ENCODE assay signal across 12 mouse cellular contexts in genomic region chr2:170864043-170864442, GRCm38 (mm10).
A peak's percentile ranks its signal among the peaks of the same experiment; 100 is the strongest.
DNase-seq lines count a peak whose midpoint lies in the region; ATAC-seq and TF ChIP-seq lines count a peak whose summit lies in the region.
"Had no signal": no experiment of that assay in that cellular context is flagged by ENCODE, and none has a peak within 500 bp of the region (broad histone marks: within the 10 kb centered on the region; RNA-seq: fewer than 3 reads in every experiment).

No protein-coding gene starts in this region.

- no peaks in the 10 kb centered on the region for H3K4me1 ChIP-seq in cerebellum, adult 2 months (ENCODE audit: control insufficient read depth, insufficient read depth, low read length)
- no peaks in the 10 kb centered on the region for H3K4me1 ChIP-seq in kidney, postnatal 0 days (replicated peaks; ENCODE audit: insufficient read depth, low read length)
- H3K4me1 ChIP-seq in midbrain, postnatal 0 days (ENCODE audit: insufficient read depth, low read length): no peaks in the 10 kb centered on the region
- H3K4me1 ChIP-seq in midbrain, embryonic 16.5 days (ENCODE audit: control insufficient read depth, insufficient read depth, low read length): no peaks in the 10 kb centered on the region

- no peak overlapping the region for H3K27ac ChIP-seq in cerebellum, adult 2 months (ENCODE audit: insufficient read depth, low read length)
- H3K27ac ChIP-seq in kidney, postnatal 0 days: no peak overlapping the region
- no peak overlapping the region for H3K27ac ChIP-seq in midbrain, postnatal 0 days (ENCODE audit: low read depth, low read length)
- H3K27ac ChIP-seq in midbrain, embryonic 16.5 days (ENCODE audit: low read length): no peak overlapping the region
- H3K27ac ChIP-seq: heart, embryonic 15.5 days had no signal

- DNase-seq in cerebellum, adult 2 months: no peak
- DNase-seq in cerebellum, adult 11 months: no peak
- no peak for DNase-seq in kidney, postnatal 0 days (ENCODE audit: low spot score)
- no peak for DNase-seq in kidney, adult 11 months
- no peak for DNase-seq in midbrain, postnatal 0 days (ENCODE audit: low spot score)
- no peak for DNase-seq in ovary, postnatal 10 days (ENCODE audit: low spot score)
- DNase-seq: gastrocnemius, postnatal 10 days; thymus, postnatal 25 days had no signal

- H3K27me3 ChIP-seq in cerebellum, adult 2 months (ENCODE audit: control insufficient read depth, insufficient read depth, low read length): no peaks in the 10 kb centered on the region
- H3K27me3 ChIP-seq in kidney, postnatal 0 days (ENCODE audit: insufficient read depth, low read length): no peaks in the 10 kb centered on the region
- H3K27me3 ChIP-seq in midbrain, postnatal 0 days (ENCODE audit: insufficient read depth, low read length): no peaks in the 10 kb centered on the region
- H3K27me3 ChIP-seq in midbrain, embryonic 16.5 days (ENCODE audit: control insufficient read depth, insufficient read depth, low read depth, low read length): no peaks in the 10 kb centered on the region
- H3K27me3 ChIP-seq: heart, embryonic 15.5 days had no signal

- no peaks in the 10 kb centered on the region for H3K9me3 ChIP-seq in kidney, postnatal 0 days (replicated peaks; ENCODE audit: low read length)
- H3K9me3 ChIP-seq in midbrain, postnatal 0 days (ENCODE audit: low read length): no peaks in the 10 kb centered on the region
- no peaks in the 10 kb centered on the region for H3K9me3 ChIP-seq in midbrain, embryonic 16.5 days (replicated peaks; ENCODE audit: control insufficient read depth, low read length, poor library complexity, severe bottlenecking)
- H3K9me3 ChIP-seq: heart, embryonic 15.5 days had no signal

- no peak for TF ChIP-seq POLR2A in cerebellum, adult 2 months (IDR thresholded peaks at IDR 0.05; ENCODE audit: borderline replicate concordance, insufficient read depth, low read length)

- H3K4me2 ChIP-seq in kidney, postnatal 0 days (ENCODE audit: low read length): no peak overlapping the region
- no peak overlapping the region for H3K4me2 ChIP-seq in midbrain, postnatal 0 days (ENCODE audit: low read depth, low read length, poor library complexity, severe bottlenecking)
- no peak overlapping the region for H3K4me2 ChIP-seq in midbrain, embryonic 16.5 days (ENCODE audit: low read length)
- H3K4me2 ChIP-seq: heart, embryonic 15.5 days had no signal

- H3K36me3 ChIP-seq in kidney, postnatal 0 days (ENCODE audit: insufficient read depth, low read length): no peaks in the 10 kb centered on the region
- H3K36me3 ChIP-seq in midbrain, postnatal 0 days (ENCODE audit: insufficient read depth, low read length): no peaks in the 10 kb centered on the region
- H3K36me3 ChIP-seq in midbrain, embryonic 16.5 days (ENCODE audit: control insufficient read depth, insufficient read depth, low read length): no peaks in the 10 kb centered on the region
- H3K36me3 ChIP-seq: heart, embryonic 15.5 days had no signal

- no peak for ATAC-seq in kidney, postnatal 0 days (replicated peaks; ENCODE audit: low FRiP score, low read depth)
- no peak for ATAC-seq in midbrain, postnatal 0 days (ENCODE audit: low FRiP score)
- no peak for ATAC-seq in midbrain, embryonic 16.5 days
- ATAC-seq in megakaryocyte progenitor cell, adult 5-6 weeks (replicated peaks; ENCODE audit: poor library complexity): peak; percentile 68
- ATAC-seq: inflammation-experienced regulatory T-cells, adult 6 months had no signal

- WGBS in cerebellum, adult 2 months: 91% methylated on average over 5 of the region's 5 CpGs
- WGBS in kidney, postnatal 0 days: 82% methylated on average over 5 of the region's 5 CpGs
- WGBS in midbrain, postnatal 0 days: 92% methylated on average over 5 of the region's 5 CpGs
- WGBS in midbrain, embryonic 16.5 days: 86% methylated on average over 5 of the region's 5 CpGs

- H3K9ac ChIP-seq in kidney, postnatal 0 days (ENCODE audit: low read depth, low read length): no peak overlapping the region
- H3K9ac ChIP-seq in midbrain, postnatal 0 days (replicated peaks; ENCODE audit: low read length, poor library complexity, severe bottlenecking): no peak overlapping the region
- no peak overlapping the region for H3K9ac ChIP-seq in midbrain, embryonic 16.5 days (ENCODE audit: low read depth, low read length)
- H3K9ac ChIP-seq: heart, embryonic 15.5 days had no signal

- TF ChIP-seq CTCF in cerebellum, adult 2 months (IDR thresholded peaks at IDR 0.05; ENCODE audit: borderline replicate concordance, insufficient read depth, low read depth, low read length): peak; percentile 24; the same call in 1 of the 2 replicates
- TF ChIP-seq CTCF in kidney, postnatal 0 days (IDR thresholded peaks at IDR 0.05; ENCODE audit: low read depth): peak; percentile 51
- TF ChIP-seq CTCF in midbrain, postnatal 0 days (IDR thresholded peaks at IDR 0.05): peak; percentile 59

- no peak overlapping the region for H3K4me3 ChIP-seq in cerebellum, adult 2 months (replicated peaks; ENCODE audit: insufficient read depth, low read depth, low read length)
- H3K4me3 ChIP-seq in kidney, postnatal 0 days (replicated peaks; ENCODE audit: low read depth, low read length): no peak overlapping the region
- H3K4me3 ChIP-seq in midbrain, postnatal 0 days (ENCODE audit: low read depth, low read length): no peak overlapping the region
- H3K4me3 ChIP-seq in midbrain, embryonic 16.5 days (ENCODE audit: low read depth, low read length): no peak overlapping the region
- H3K4me3 ChIP-seq: heart, embryonic 15.5 days had no signal
